ENCODE assay signal across 13 mouse cellular contexts in the genomic region with DNA sequence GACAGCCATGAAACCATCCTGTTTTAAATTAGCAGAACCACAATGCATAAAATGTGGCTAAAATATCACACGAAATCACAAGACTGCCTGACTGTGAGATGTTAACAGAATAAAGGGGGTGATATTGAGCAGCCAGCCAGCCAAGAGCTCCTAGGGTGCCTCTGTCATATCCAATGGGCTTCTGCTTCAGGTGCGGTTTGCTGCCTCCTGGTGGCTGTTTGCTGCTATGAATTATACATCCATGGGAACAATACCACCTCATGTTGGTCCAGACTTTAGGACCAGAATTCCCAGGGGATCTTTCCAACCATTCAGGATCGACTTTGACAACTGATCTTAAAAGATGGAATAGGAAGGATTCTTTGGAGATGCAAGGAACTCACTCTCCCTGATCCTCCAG. TPM values are rescaled to one million over a fixed set of nuclear protein-coding genes. Genes with fewer than 3 reads are reported as not detected.
DNase-seq lines count a peak whose midpoint lies in the region; TF ChIP-seq lines count a peak whose summit lies in the region.
"Had no signal": no experiment of that assay in that cellular context is flagged by ENCODE, and none has a peak within 500 bp of the region (broad histone marks: within the 10 kb centered on the region; RNA-seq: fewer than 3 reads in every experiment).

No protein-coding gene starts in this region.

- no peak overlapping the region for H3K27ac ChIP-seq in gastrocnemius, adult 2 months
- no peak overlapping the region for H3K27ac ChIP-seq in thymus, adult 2 months (ENCODE audit: control insufficient read depth, insufficient read depth, low read length)
- H3K27ac ChIP-seq: embryonic facial prominence, embryonic 12.5 days; heart, embryonic 15.5 days; limb, embryonic 15.5 days; midbrain, embryonic 12.5 days had no signal

- no peak for TF ChIP-seq POLR2A in thymus, adult 2 months (IDR thresholded peaks at IDR 0.05; ENCODE audit: control insufficient read depth, extremely low read depth, insufficient read depth, low read length, poor library complexity)

- H3K36me3 ChIP-seq in thymus, adult 2 months (ENCODE audit: control insufficient read depth, insufficient read depth, low read length), result no peaks in the 10 kb centered on the region
- H3K36me3 ChIP-seq: embryonic facial prominence, embryonic 12.5 days; heart, embryonic 15.5 days; limb, embryonic 15.5 days; midbrain, embryonic 12.5 days had no signal

- DNase-seq in gastrocnemius, adult 2 months, result no peak
- no peak for DNase-seq in gastrocnemius, postnatal 14 days
- peak; percentile 48 for DNase-seq in thymus, adult 2 months
- no peak for DNase-seq in thymus, adult 18-20 months
- DNase-seq in lung, postnatal 14 days, result peak; percentile 23
- peak; percentile 70 for DNase-seq in thymus, postnatal 4 days
- no peak for DNase-seq in urinary bladder, adult 18-20 months (ENCODE audit: low spot score in 2 of 2)
- DNase-seq in adrenal gland, postnatal 10 days, result no peak
- DNase-seq: kidney, adult 18-20 months had no signal

- H3K4me1 ChIP-seq in thymus, adult 2 months (replicated peaks; ENCODE audit: control insufficient read depth, insufficient read depth, low read length), result no peaks in the 10 kb centered on the region
- H3K4me1 ChIP-seq: embryonic facial prominence, embryonic 12.5 days; heart, embryonic 15.5 days; limb, embryonic 15.5 days; midbrain, embryonic 12.5 days had no signal

- intact Hi-C loops in gastrocnemius, adult 2 months (cut with DNase I), result no loop called here
- intact Hi-C loops in gastrocnemius, postnatal 14 days (cut with DNase I; ENCODE audit: low total_unique reads), result no loop called here

- no peak overlapping the region for H3K4me3 ChIP-seq in gastrocnemius, adult 2 months
- H3K4me3 ChIP-seq in thymus, adult 2 months (ENCODE audit: control insufficient read depth, insufficient read depth, low read length), result no peak overlapping the region
- H3K4me3 ChIP-seq: embryonic facial prominence, embryonic 12.5 days; heart, embryonic 15.5 days; limb, embryonic 15.5 days; midbrain, embryonic 12.5 days had no signal

- no peaks in the 10 kb centered on the region for H3K27me3 ChIP-seq in thymus, adult 2 months (ENCODE audit: control insufficient read depth, insufficient read depth, low read length)
- H3K27me3 ChIP-seq: embryonic facial prominence, embryonic 12.5 days; limb, embryonic 15.5 days had no signal

- 80% methylated on average over 3 of the region's 3 CpGs for WGBS in thymus, adult 2 months

- TF ChIP-seq CTCF in gastrocnemius, adult 2 months (IDR thresholded peaks at IDR 0.05), result peak; percentile 15; the same call in 1 of the 2 replicates
- 0 out of 2 replicates have a peak, but pooled peaks have one; percentile 17 for TF ChIP-seq CTCF in thymus, adult 2 months (IDR thresholded peaks at IDR 0.05; ENCODE audit: borderline replicate concordance, control insufficient read depth, extremely low read depth, insufficient read depth, low read length, poor library complexity)

RNA-seq across cellular contexts. Expression of gene Zbtb43, which starts 27.3 kb away (rescaled TPM):
- 10 to 100 TPM; 13.6 to 14.3 TPM for total RNA-seq in gastrocnemius, adult 2 months (2021)
- 10 to 100 TPM; 14.6 to 17.4 TPM for total RNA-seq in gastrocnemius, postnatal 14 days (2021)
- 14.9 and 16.7 TPM in 2 replicates for polyA plus RNA-seq in thymus, adult 2 months (2012; rRNA removed)
- 10 to 100 TPM; 21.9 to 26.7 TPM for total RNA-seq in adrenal gland, postnatal 10 days (2021)

Comparison
In these comparisons a context has a peak if more than half of its experiments do, and no peak if none do; other contexts are left out.
1. DNase-seq: peak in thymus, adult 2 months (single experiment), lung, postnatal 14 days (single experiment) and thymus, postnatal 4 days (single experiment); none in gastrocnemius, adult 2 months (single experiment), gastrocnemius, postnatal 14 days (single experiment), thymus, adult 18-20 months (0 of 2), urinary bladder, adult 18-20 months (0 of 2) and adrenal gland, postnatal 10 days (single experiment).